ENCODE assay signal across 8 mouse cellular contexts in the genomic region with DNA sequence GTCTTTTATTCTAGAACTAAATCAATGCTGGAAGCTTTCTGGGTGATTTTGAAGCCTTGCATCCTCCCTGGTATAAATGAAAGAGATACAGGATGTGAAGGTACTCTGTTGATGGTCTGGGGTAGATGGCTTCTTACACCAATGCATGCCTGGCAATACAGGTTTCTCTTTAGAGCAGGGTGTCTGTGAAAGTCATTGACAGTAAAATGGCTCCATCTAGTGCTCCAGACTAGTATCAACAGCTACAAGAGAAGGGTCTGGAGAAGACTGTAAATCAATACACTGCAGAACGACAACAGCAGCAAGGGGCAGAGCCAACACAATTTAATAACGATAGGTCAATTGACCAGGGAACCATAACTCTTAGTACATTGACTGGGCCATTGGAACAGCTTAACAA.
DNase-seq lines count a peak whose midpoint lies in the region; ATAC-seq and TF ChIP-seq lines count a peak whose summit lies in the region.
"Had no signal": no experiment of that assay in that cellular context is flagged by ENCODE, and none has a peak within 500 bp of the region (broad histone marks: within the 10 kb centered on the region; RNA-seq: fewer than 3 reads in every experiment).

No protein-coding gene starts in this region.

- no peak for TF ChIP-seq EP300 in ES-Bruce4 (IDR thresholded peaks at IDR 0.05; ENCODE audit: insufficient read depth, low read depth, low read length)

- H3K4me3 ChIP-seq in ES-Bruce4 (ENCODE audit: low read depth, low read length): no peak overlapping the region
- H3K4me3 ChIP-seq in midbrain, embryonic 13.5 days (replicated peaks): no peak overlapping the region
- H3K4me3 ChIP-seq: liver, embryonic 15.5 days had no signal

- H3K4me2 ChIP-seq in midbrain, embryonic 13.5 days (replicated peaks): no peak overlapping the region
- H3K4me2 ChIP-seq: liver, embryonic 15.5 days had no signal

- TF ChIP-seq CTCF in ES-Bruce4 (IDR thresholded peaks at IDR 0.05; ENCODE audit: low read depth, low read length): peak; percentile 26

- peak; percentile 50 for DNase-seq in layer of hippocampus, adult 11-12 months (ENCODE audit: low spot score)
- DNase-seq in layer of hippocampus, postnatal 25 days (ENCODE audit: extremely low spot score in 1 of 2, low spot score in 1 of 2): no peak
- peak; percentile 16 for DNase-seq in T-cell, adult 2 months (ENCODE audit: low spot score)
- peak; percentile 12 for DNase-seq in heart, postnatal 4 days
- DNase-seq in urinary bladder, adult 2 months (ENCODE audit: low spot score): no peak

- H3K9me3 ChIP-seq in ES-Bruce4 (replicated peaks; ENCODE audit: control insufficient read depth, insufficient read depth, low read length, poor library complexity, severe bottlenecking): no peaks in the 10 kb centered on the region; the same call in 1 of the 2 replicates
- H3K9me3 ChIP-seq in midbrain, embryonic 13.5 days: no peaks in the 10 kb centered on the region
- H3K9me3 ChIP-seq: liver, embryonic 15.5 days had no signal

- H3K4me1 ChIP-seq in ES-Bruce4 (ENCODE audit: control insufficient read depth, insufficient read depth, low read length): no peaks in the 10 kb centered on the region
- H3K4me1 ChIP-seq in midbrain, embryonic 13.5 days (replicated peaks): no peaks in the 10 kb centered on the region
- H3K4me1 ChIP-seq: liver, embryonic 15.5 days had no signal

- H3K9ac ChIP-seq in ES-Bruce4 (ENCODE audit: low read depth, poor library complexity, severe bottlenecking): no peak overlapping the region
- H3K9ac ChIP-seq in midbrain, embryonic 13.5 days (replicated peaks): no peak overlapping the region
- H3K9ac ChIP-seq: liver, embryonic 15.5 days had no signal

- peak; percentile 65; the same call in 1 of the 2 replicates for ATAC-seq in midbrain, embryonic 13.5 days

- H3K27ac ChIP-seq in ES-Bruce4 (ENCODE audit: insufficient read depth, low read length): no peak overlapping the region
- no peak overlapping the region for H3K27ac ChIP-seq in midbrain, embryonic 13.5 days
- H3K27ac ChIP-seq: liver, embryonic 15.5 days had no signal

- 54% methylated on average over 2 of the region's 2 CpGs for WGBS in midbrain, embryonic 13.5 days

- H3K27me3 ChIP-seq in ES-Bruce4 (ENCODE audit: control insufficient read depth, insufficient read depth, low read length, poor library complexity, severe bottlenecking): no peaks in the 10 kb centered on the region
- no peaks in the 10 kb centered on the region for H3K27me3 ChIP-seq in midbrain, embryonic 13.5 days
- H3K27me3 ChIP-seq: liver, embryonic 15.5 days had no signal

- TF ChIP-seq POLR2A in ES-Bruce4 (IDR thresholded peaks at IDR 0.05; ENCODE audit: insufficient read depth, low read length): no peak

- no peaks in the 10 kb centered on the region for H3K36me3 ChIP-seq in ES-Bruce4 (ENCODE audit: control insufficient read depth, insufficient read depth, low read length, poor library complexity, severe bottlenecking)
- H3K36me3 ChIP-seq in midbrain, embryonic 13.5 days: no peaks in the 10 kb centered on the region
- H3K36me3 ChIP-seq: liver, embryonic 15.5 days had no signal

Comparison
In these comparisons a context has a peak if more than half of its experiments do, and no peak if none do; other contexts are left out.
1. DNase-seq: peak in layer of hippocampus, adult 11-12 months (single experiment), T-cell, adult 2 months (single experiment) and heart, postnatal 4 days (single experiment); none in layer of hippocampus, postnatal 25 days (0 of 2) and urinary bladder, adult 2 months (single experiment).